Mouse (Mus musculus) CH12.LX (cell line): ENCODE measurements at regions not wholly inside any gene's neighbourhood (a gene's known extent, or its start where the extent isn't known, plus 50 kb on each side); places are given as distances from the start of the nearest gene placed in this dataset.

Experiments used
- DNase-seq: peaks from one replicate; pipeline ENCODE4 v3.0.0-alpha.2; 2013; ENCODE audit errors: extremely low read depth
- H3K27ac ChIP-seq: 2 replicates; pipeline ENCODE4 v1.5.1; 2012; ENCODE audit warnings: low read depth, mild to moderate bottlenecking, control low read depth, moderate library complexity; ENCODE audit not compliant: insufficient read depth
- H3K27me3 ChIP-seq: replicated peaks from 2 replicates; pipeline ENCODE3; 2012; ENCODE audit warnings: inconsistent platforms
- H3K36me3 ChIP-seq, 2 experiments: replicated peaks in 1 of 2; 2 replicates each; pipeline versions ENCODE3 to v1.6.1; 2012; ENCODE audit warnings: inconsistent platforms in 1 of 2, low read length in 1 of 2, mild to moderate bottlenecking in 1 of 2, mixed read lengths in 1 of 2, moderate library complexity in 1 of 2; ENCODE audit not compliant: control insufficient read depth in 1 of 2, insufficient read depth in 1 of 2
- H3K4me1 ChIP-seq, 2 experiments: 2 replicates each; pipeline ENCODE4 v1.6.1; 2012; ENCODE audit warnings: inconsistent platforms in 1 of 2, moderate library complexity in 1 of 2; ENCODE audit not compliant: insufficient read depth in 2 of 2, control insufficient read depth in 1 of 2
- H3K4me2 ChIP-seq: 2 replicates; pipeline ENCODE4 v1.6.1; 2012; ENCODE audit warnings: low read depth, mild to moderate bottlenecking, control low read depth; ENCODE audit not compliant: poor library complexity, insufficient read depth, severe bottlenecking
- H3K4me3 ChIP-seq, 3 experiments: fragments of 150-350 bp in 1 of 3; sonication (generic) in 1 of 3; replicated peaks in 1 of 3; 2 replicates each; pipeline versions ENCODE3 to v1.5.1; 2011 to 2012; ENCODE audit warnings: low read depth in 2 of 3, low read length in 2 of 3, mild to moderate bottlenecking in 2 of 3, moderate library complexity in 2 of 3, control low read depth in 1 of 3, improper control_type of control experiment in 1 of 3, inconsistent platforms in 1 of 3, mixed read lengths in 1 of 3; ENCODE audit not compliant: poor library complexity in 1 of 3
- H3K79me2 ChIP-seq: replicated peaks from 2 replicates; pipeline ENCODE4 v1.6.1; 2012; ENCODE audit warnings: mild to moderate bottlenecking, moderate library complexity; ENCODE audit not compliant: control insufficient read depth, poor library complexity, insufficient read depth, severe bottlenecking; ENCODE audit errors: extremely low read depth
- H3K9ac ChIP-seq: 2 replicates; pipeline ENCODE4 v1.6.1; 2012; ENCODE audit warnings: low read depth, mild to moderate bottlenecking, control low read depth, moderate library complexity; ENCODE audit not compliant: insufficient read depth
- H3K9me3 ChIP-seq: replicated peaks from 2 replicates; pipeline ENCODE3; 2012; ENCODE audit warnings: low read length, inconsistent platforms, mixed read lengths
- CHD1 ChIP-seq: IDR thresholded peaks from 2 replicates; pipeline ENCODE4 v1.6.1; 2012; ENCODE audit warnings: low read depth, low read length, improper control_type of control experiment, inconsistent platforms
- CHD2 ChIP-seq: IDR thresholded peaks from 2 replicates; pipeline ENCODE4 v1.6.1; 2011; ENCODE audit warnings: low read length, improper control_type of control experiment
- ELF1 ChIP-seq: IDR thresholded peaks from 2 replicates; pipeline ENCODE4 v1.6.1; 2014; ENCODE audit warnings: low read depth, mild to moderate bottlenecking, inconsistent platforms, low read length, improper control_type of control experiment
- ETS1 ChIP-seq: conservative IDR thresholded peaks from 2 replicates; pipeline ENCODE4 v1.6.1; 2012; ENCODE audit warnings: low read depth, mild to moderate bottlenecking, inconsistent platforms, low read length, improper control_type of control experiment, moderate library complexity
- GABPA ChIP-seq: IDR thresholded peaks from 2 replicates; pipeline ENCODE4 v1.6.1; 2012; ENCODE audit warnings: low read depth, low read length, improper control_type of control experiment, inconsistent platforms; ENCODE audit not compliant: insufficient replicate concordance
- IRF4 ChIP-seq: IDR thresholded peaks from 2 replicates; pipeline ENCODE4 v1.6.1; 2014; ENCODE audit warnings: low read depth, mild to moderate bottlenecking, inconsistent platforms, low read length, improper control_type of control experiment
- JUND ChIP-seq: conservative IDR thresholded peaks from 2 replicates; pipeline ENCODE4 v1.6.1; 2011; ENCODE audit warnings: low read depth, low read length, improper control_type of control experiment
- KAT2A ChIP-seq: IDR thresholded peaks from 2 replicates; pipeline ENCODE4 v1.6.1; 2012; ENCODE audit warnings: low read length, improper control_type of control experiment, inconsistent platforms; ENCODE audit not compliant: insufficient replicate concordance
- MAX ChIP-seq: IDR thresholded peaks from 2 replicates; pipeline ENCODE4 v1.6.1; 2011; ENCODE audit warnings: low read length, improper control_type of control experiment
- MAZ ChIP-seq: IDR thresholded peaks from 2 replicates; pipeline ENCODE4 v1.6.1; 2012; ENCODE audit warnings: low read depth, mild to moderate bottlenecking, inconsistent platforms, low read length, improper control_type of control experiment, moderate library complexity
- MEF2A ChIP-seq: IDR thresholded peaks from 2 replicates; pipeline ENCODE4 v1.6.1; 2014; ENCODE audit warnings: low read depth, mild to moderate bottlenecking, inconsistent platforms, low read length, improper control_type of control experiment, borderline replicate concordance
- NELFE ChIP-seq: IDR thresholded peaks from 2 replicates; pipeline ENCODE4 v1.6.1; 2011; ENCODE audit warnings: low read depth, low read length, improper control_type of control experiment
- PAX5 ChIP-seq: IDR thresholded peaks from 2 replicates; pipeline ENCODE4 v1.6.1; 2012; ENCODE audit warnings: low read length, inconsistent platforms, mixed read lengths
- RAD21 ChIP-seq: IDR thresholded peaks from 2 replicates; pipeline ENCODE4 v1.6.1; 2011; ENCODE audit warnings: low read depth, mild to moderate bottlenecking, low read length, improper control_type of control experiment, moderate library complexity
- SMC3 ChIP-seq: IDR thresholded peaks from 2 replicates; pipeline ENCODE4 v1.6.1; 2011; ENCODE audit warnings: low read depth, low read length, improper control_type of control experiment
- UBTF ChIP-seq: IDR thresholded peaks from 2 replicates; pipeline ENCODE4 v1.6.1; 2012; ENCODE audit warnings: low read depth, mild to moderate bottlenecking, inconsistent platforms, low read length, improper control_type of control experiment, moderate library complexity
- USF1 ChIP-seq: IDR thresholded peaks from 2 replicates; pipeline ENCODE4 v1.6.1; 2014; ENCODE audit warnings: low read depth, mild to moderate bottlenecking, inconsistent platforms, low read length, improper control_type of control experiment
- ZKSCAN1 ChIP-seq: IDR thresholded peaks from 2 replicates; pipeline ENCODE4 v1.6.1; 2012; ENCODE audit warnings: low read depth, inconsistent platforms, low read length, improper control_type of control experiment, borderline replicate concordance
- dilution Hi-C: fragments of 300-500 bp; cut with MboI; formaldehyde crosslinking; loops from 2 replicates; pipeline ENCODE4 v1.14.3; 2020; ENCODE audit warnings: low sequenced_read_pairs; ENCODE audit not compliant: extremely low pct_unique_long_range_greater_than_20kb, extremely low pct_ligation_motif_present
- in situ Hi-C: fragments of 300-500 bp; cut with MboI; formaldehyde crosslinking; loops from 3 replicates; pipeline ENCODE4 v1.14.3; 2019; ENCODE audit warnings: low sequenced_read_pairs, low pct_ligation_motif_present, low pct_unique_long_range_greater_than_20kb, mixed read lengths

- in situ Hi-C loops: no loop called here
- no peaks in the 10 kb centered on the region for H3K4me1 ChIP-seq
- TF ChIP-seq GABPA (no peak), IRF4 (no peak), MEF2A (no peak), UBTF (no peak), CHD1 (no peak), NELFE (no peak), ETS1 (no peak), MAX (no peak), KAT2A (no peak), ELF1 (no peak), ZKSCAN1 (no peak), RAD21 (no peak), JUND (no peak), MAZ (no peak), CHD2 (no peak), SMC3 (no peak), PAX5 (no peak)
- TF ChIP-seq, all 38 proteins: peak for 0
- no peak overlapping the region for H3K4me3 ChIP-seq
- no peaks in the 10 kb centered on the region for H3K27me3 ChIP-seq
- H3K4me2 ChIP-seq: no peak overlapping the region
- H3K27ac ChIP-seq: no peak overlapping the region
- no peaks in the 10 kb centered on the region for H3K36me3 ChIP-seq
- H3K9me3 ChIP-seq: no peaks in the 10 kb centered on the region
- H3K9ac ChIP-seq: no peak overlapping the region
- no peak for DNase-seq
- H3K79me2 ChIP-seq: no peaks in the 10 kb centered on the region
- dilution Hi-C loops: no loop called here
Observed at GRCm38 (mm10) chr3:37914136-37914535, 189.8 kb upstream of the Gm5148 start.

DNA sequence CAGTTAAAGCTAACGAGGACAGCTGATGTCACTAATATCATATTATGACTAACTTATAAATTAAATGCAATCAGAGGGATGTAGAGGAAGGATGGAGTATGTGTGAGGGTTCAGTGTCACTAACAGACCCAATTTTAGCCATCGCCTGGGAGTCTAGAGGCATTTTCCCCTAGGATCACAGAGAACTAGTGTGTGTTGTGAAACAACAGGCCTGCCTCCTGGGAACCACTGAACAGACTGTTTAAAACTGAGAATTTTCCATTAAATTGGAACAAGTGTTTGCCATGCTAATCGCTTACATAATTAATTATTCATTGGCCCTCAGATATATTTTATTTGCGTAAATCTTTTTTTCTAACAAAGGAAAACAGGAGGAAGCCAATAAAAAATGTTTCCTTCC is 185.5 kb upstream of the Gm5148 start:
- H3K9me3 ChIP-seq: no peaks in the 10 kb centered on the region
- in situ Hi-C loops: no loop called here

More for the DNA sequence above, 185.5 kb upstream of the Gm5148 start:
- TF ChIP-seq USF1: no peak
- H3K27me3 ChIP-seq: no peaks in the 10 kb centered on the region
- no peak overlapping the region for H3K4me3 ChIP-seq
- H3K4me2 ChIP-seq: no peak overlapping the region
- H3K27ac ChIP-seq: no peak overlapping the region
- no peak for DNase-seq
- H3K79me2 ChIP-seq: no peaks in the 10 kb centered on the region
- dilution Hi-C loops: no loop called here
- no peaks in the 10 kb centered on the region for H3K4me1 ChIP-seq
- H3K9ac ChIP-seq: no peak overlapping the region
- no peaks in the 10 kb centered on the region for H3K36me3 ChIP-seq
